Mouse (Mus musculus): Measurements from ENCODE around the gene Abcc12. TPM values are rescaled to one million over a fixed set of nuclear protein-coding genes. Genes with fewer than 3 reads are reported as not detected.

The Abcc12 gene
- total and polyA plus RNA-seq, 3 experiments = 0.01 to 0.05 TPM; not detected in 1

GRCm38 (mm10) chr8:86555564-86555963 is 24.9 kb downstream of the Abcc12 start:
- DNase-seq (ENCODE audit: low spot score) (no peak), ATAC-seq (ENCODE audit: extremely low read depth, insufficient number of reproducible peaks, low FRiP score, poor library complexity, severe bottlenecking) (no peak)
- H3K36me3 ChIP-seq (replicated peaks) = no peaks in the 10 kb centered on the region
- TF ChIP-seq GATA1 (IDR thresholded peaks at IDR 0.05; ENCODE audit: borderline replicate concordance, low read length) (no peak), POLR2AphosphoS5 (IDR thresholded peaks at IDR 0.05; ENCODE audit: insufficient replicate concordance, low read depth, low read length) (no peak), TAL1 (conservative IDR thresholded peaks at IDR 0.05; ENCODE audit: low read depth, low read length) (no peak), CTCF (IDR thresholded peaks at IDR 0.05; ENCODE audit: low read depth, low read length) (no peak), GATA2 (IDR thresholded peaks at IDR 0.05; ENCODE audit: borderline replicate concordance, low read depth, low read length) (no peak)
- H3K4me1 ChIP-seq (ENCODE audit: insufficient read depth, low read depth, low read length) = no peaks in the 10 kb centered on the region
- no peaks in the 10 kb centered on the region for H3K9me3 ChIP-seq (replicated peaks)
- no peak overlapping the region for H3K4me3 ChIP-seq (ENCODE audit: low read depth, low read length)
- H3K27me3 ChIP-seq (ENCODE audit: insufficient read depth, low read length) = peaks cover 10% of the 10 kb centered on the region; the same call in 1 of the 2 replicates

DNA sequence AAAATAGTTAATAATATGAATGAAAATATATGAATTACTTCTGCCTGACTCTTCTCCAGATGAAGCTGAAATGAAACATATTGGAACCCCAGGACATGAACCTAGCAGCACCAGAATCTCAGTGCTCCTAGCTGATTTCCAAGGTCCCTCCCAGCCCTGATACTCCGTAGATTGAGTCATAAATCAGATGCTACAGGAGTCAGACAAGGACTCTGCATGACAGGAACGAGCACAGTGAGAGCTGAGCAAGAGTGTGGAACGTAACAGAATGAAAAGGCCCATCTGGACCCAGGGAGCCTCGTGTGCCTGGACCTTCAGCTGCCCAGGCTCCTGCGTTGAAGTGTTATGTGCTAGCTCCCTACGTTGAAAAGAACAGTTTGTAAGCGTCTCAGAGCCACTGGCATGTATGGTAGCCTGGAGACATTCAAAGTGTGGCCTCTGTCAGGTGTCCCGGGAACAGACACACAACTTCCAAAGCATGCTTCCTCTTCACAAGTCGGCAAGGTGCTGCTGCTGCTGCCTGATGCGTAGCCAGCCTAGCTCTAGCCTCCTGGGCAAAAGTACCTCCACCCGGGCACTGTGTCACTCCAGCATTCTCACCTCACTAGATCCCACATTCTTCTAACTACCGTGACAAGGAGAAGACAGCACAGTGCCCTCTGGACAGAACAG is 26.1 kb downstream of the Abcc12 start:
- no peaks in the 10 kb centered on the region for H3K9me3 ChIP-seq (replicated peaks)
- no peak for ATAC-seq (ENCODE audit: extremely low read depth, insufficient number of reproducible peaks, low FRiP score, poor library complexity, severe bottlenecking)
- H3K27me3 ChIP-seq (ENCODE audit: insufficient read depth, low read length) = peaks cover 7% of the 10 kb centered on the region; the same call in 1 of the 2 replicates
- no peak overlapping the region for H3K4me3 ChIP-seq (ENCODE audit: low read depth, low read length)
- no peak for TF ChIP-seq CTCF (IDR thresholded peaks at IDR 0.05; ENCODE audit: low read depth, low read length)
- no peak for TF ChIP-seq GATA1 (IDR thresholded peaks at IDR 0.05; ENCODE audit: borderline replicate concordance, low read length)
- no peak for TF ChIP-seq POLR2AphosphoS5 (IDR thresholded peaks at IDR 0.05; ENCODE audit: insufficient replicate concordance, low read depth, low read length)
- no peak for TF ChIP-seq GATA2 (IDR thresholded peaks at IDR 0.05; ENCODE audit: borderline replicate concordance, low read depth, low read length)
- H3K4me1 ChIP-seq (ENCODE audit: insufficient read depth, low read depth, low read length) = no peaks in the 10 kb centered on the region
- no peaks in the 10 kb centered on the region for H3K36me3 ChIP-seq (replicated peaks)
- DNase-seq (ENCODE audit: low spot score) = no peak

DNA sequence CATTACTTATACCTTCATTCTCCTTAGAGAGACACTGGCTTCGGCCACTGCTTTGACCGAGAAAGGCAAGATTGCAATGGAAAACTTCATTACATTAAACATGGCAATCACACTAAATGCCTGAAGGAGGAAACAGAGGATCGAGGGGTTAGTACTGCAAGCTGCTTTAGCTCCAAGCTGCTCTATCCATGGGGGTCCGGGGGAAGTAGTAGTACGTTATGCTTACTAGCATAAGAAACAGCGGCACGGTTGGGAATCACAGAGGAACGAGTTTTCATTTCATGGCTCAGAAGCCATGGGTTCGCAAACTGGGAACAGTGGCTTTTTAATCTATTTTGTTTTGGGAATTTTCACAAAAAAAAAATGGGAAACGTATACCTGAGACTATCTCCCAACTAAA is 30.0 kb downstream of the Abcc12 start:
- H3K4me1 ChIP-seq (ENCODE audit: insufficient read depth, low read depth, low read length) = no peaks in the 10 kb centered on the region
- H3K4me3 ChIP-seq (ENCODE audit: low read depth, low read length) = no peak overlapping the region
- H3K9me3 ChIP-seq (replicated peaks) = no peaks in the 10 kb centered on the region
- no peaks in the 10 kb centered on the region; the same call in 1 of the 2 replicates for H3K27me3 ChIP-seq (ENCODE audit: insufficient read depth, low read length)
- H3K36me3 ChIP-seq (replicated peaks) = no peaks in the 10 kb centered on the region
- ATAC-seq (ENCODE audit: extremely low read depth, insufficient number of reproducible peaks, low FRiP score, poor library complexity, severe bottlenecking) (no peak), DNase-seq (ENCODE audit: low spot score) (no peak)
- no peak for TF ChIP-seq POLR2AphosphoS5 (IDR thresholded peaks at IDR 0.05; ENCODE audit: insufficient replicate concordance, low read depth, low read length)
- no peak for TF ChIP-seq GATA2 (IDR thresholded peaks at IDR 0.05; ENCODE audit: borderline replicate concordance, low read depth, low read length)
- TF ChIP-seq TAL1 (conservative IDR thresholded peaks at IDR 0.05; ENCODE audit: low read depth, low read length) = no peak
- no peak for TF ChIP-seq GATA1 (IDR thresholded peaks at IDR 0.05; ENCODE audit: borderline replicate concordance, low read length)
- TF ChIP-seq CTCF (IDR thresholded peaks at IDR 0.05; ENCODE audit: low read depth, low read length) = no peak

DNA sequence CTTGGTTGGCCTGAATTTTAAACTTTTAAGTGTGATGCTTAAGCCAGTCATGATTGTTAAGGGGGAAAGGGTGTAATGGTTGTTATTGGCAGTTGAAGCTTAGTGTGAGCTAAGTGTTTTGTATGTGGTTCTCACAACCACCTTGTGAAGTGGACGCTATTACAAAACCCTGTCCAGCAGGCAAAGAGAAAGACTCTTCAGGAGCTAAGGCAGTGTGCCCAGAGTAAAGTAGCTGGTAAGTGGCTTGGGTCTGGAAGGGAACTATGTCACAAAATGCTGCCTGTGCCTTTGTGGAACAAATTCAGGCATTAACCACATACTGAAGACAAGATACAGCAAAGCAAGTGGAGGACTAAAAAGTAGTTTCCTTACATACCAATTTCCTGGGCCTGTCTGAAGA is 34.5 kb downstream of the Abcc12 start:
- DNase-seq (ENCODE audit: low spot score) = no peak
- H3K27me3 ChIP-seq (ENCODE audit: insufficient read depth, low read length) = peaks cover 3% of the 10 kb centered on the region; the same call in 1 of the 2 replicates
- TF ChIP-seq GATA1 (IDR thresholded peaks at IDR 0.05; ENCODE audit: borderline replicate concordance, low read length) = no peak
- no peak overlapping the region for H3K4me3 ChIP-seq (ENCODE audit: low read depth, low read length)
- H3K4me1 ChIP-seq (ENCODE audit: insufficient read depth, low read depth, low read length) = no peaks in the 10 kb centered on the region
- H3K36me3 ChIP-seq (replicated peaks) = no peaks in the 10 kb centered on the region
- H3K9me3 ChIP-seq (replicated peaks) = no peaks in the 10 kb centered on the region
- ATAC-seq (ENCODE audit: extremely low read depth, insufficient number of reproducible peaks, low FRiP score, poor library complexity, severe bottlenecking) = no peak

DNA sequence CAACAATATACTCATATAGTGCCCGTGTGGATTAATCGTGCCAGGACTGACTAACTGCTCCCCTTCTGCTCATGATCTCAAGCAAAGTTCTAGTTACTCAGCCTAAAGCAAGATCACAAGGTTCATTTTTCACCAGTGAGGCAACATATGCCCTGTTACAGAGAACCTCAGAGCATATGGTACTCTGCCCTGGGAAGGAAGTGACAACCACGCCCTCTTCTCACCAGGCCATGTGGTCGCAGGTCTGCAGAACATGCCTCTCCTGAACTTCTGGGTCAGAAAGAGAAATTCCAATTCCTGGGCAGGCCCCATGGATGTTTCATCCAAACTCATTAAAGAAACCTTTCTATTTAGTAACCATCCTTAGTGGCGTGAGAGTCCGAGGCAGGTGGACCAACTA is 39.6 kb downstream of the Abcc12 start:
- no peak overlapping the region for H3K4me3 ChIP-seq (ENCODE audit: low read depth, low read length)
- H3K36me3 ChIP-seq (replicated peaks) = no peaks in the 10 kb centered on the region
- no peak for DNase-seq (ENCODE audit: low spot score)
- no peaks in the 10 kb centered on the region for H3K4me1 ChIP-seq (ENCODE audit: insufficient read depth, low read depth, low read length)
- no peak for ATAC-seq (ENCODE audit: extremely low read depth, insufficient number of reproducible peaks, low FRiP score, poor library complexity, severe bottlenecking)
- H3K27me3 ChIP-seq (ENCODE audit: insufficient read depth, low read length) = peaks cover 11% of the 10 kb centered on the region
- no peaks in the 10 kb centered on the region for H3K9me3 ChIP-seq (replicated peaks)
- TF ChIP-seq TAL1 (conservative IDR thresholded peaks at IDR 0.05; ENCODE audit: low read depth, low read length) = no peak
- no peak for TF ChIP-seq CTCF (IDR thresholded peaks at IDR 0.05; ENCODE audit: low read depth, low read length)
- TF ChIP-seq GATA2 (IDR thresholded peaks at IDR 0.05; ENCODE audit: borderline replicate concordance, low read depth, low read length) = no peak
- TF ChIP-seq GATA1 (IDR thresholded peaks at IDR 0.05; ENCODE audit: borderline replicate concordance, low read length) = no peak

GRCm38 (mm10) chr8:86540376-86540775 is 40.1 kb downstream of the Abcc12 start:
- no peaks in the 10 kb centered on the region for H3K9me3 ChIP-seq (replicated peaks)
- peaks cover 11% of the 10 kb centered on the region for H3K27me3 ChIP-seq (ENCODE audit: insufficient read depth, low read length)
- H3K4me3 ChIP-seq (ENCODE audit: low read depth, low read length) = no peak overlapping the region
- no peaks in the 10 kb centered on the region for H3K4me1 ChIP-seq (ENCODE audit: insufficient read depth, low read depth, low read length)
- no peak for TF ChIP-seq POLR2AphosphoS5 (IDR thresholded peaks at IDR 0.05; ENCODE audit: insufficient replicate concordance, low read depth, low read length)
- no peak for TF ChIP-seq CTCF (IDR thresholded peaks at IDR 0.05; ENCODE audit: low read depth, low read length)
- TF ChIP-seq GATA1 (IDR thresholded peaks at IDR 0.05; ENCODE audit: borderline replicate concordance, low read length) = no peak
- TF ChIP-seq TAL1 (conservative IDR thresholded peaks at IDR 0.05; ENCODE audit: low read depth, low read length) = no peak
- TF ChIP-seq GATA2 (IDR thresholded peaks at IDR 0.05; ENCODE audit: borderline replicate concordance, low read depth, low read length) = no peak
- no peak for DNase-seq (ENCODE audit: low spot score)
- H3K36me3 ChIP-seq (replicated peaks) = no peaks in the 10 kb centered on the region
- no peak for ATAC-seq (ENCODE audit: extremely low read depth, insufficient number of reproducible peaks, low FRiP score, poor library complexity, severe bottlenecking)

GRCm38 (mm10) chr8:86536663-86536987 is 43.9 kb downstream of the Abcc12 start:
- no peaks in the 10 kb centered on the region for H3K36me3 ChIP-seq (replicated peaks)
- H3K9me3 ChIP-seq (replicated peaks) = no peaks in the 10 kb centered on the region
- H3K4me3 ChIP-seq (ENCODE audit: low read depth, low read length) = no peak overlapping the region
- no peak for ATAC-seq (ENCODE audit: extremely low read depth, insufficient number of reproducible peaks, low FRiP score, poor library complexity, severe bottlenecking)
- H3K27me3 ChIP-seq (ENCODE audit: insufficient read depth, low read length) = peaks cover 8% of the 10 kb centered on the region
- TF ChIP-seq CTCF (IDR thresholded peaks at IDR 0.05; ENCODE audit: low read depth, low read length) (no peak), TAL1 (conservative IDR thresholded peaks at IDR 0.05; ENCODE audit: low read depth, low read length) (no peak), GATA1 (IDR thresholded peaks at IDR 0.05; ENCODE audit: borderline replicate concordance, low read length) (no peak), GATA2 (IDR thresholded peaks at IDR 0.05; ENCODE audit: borderline replicate concordance, low read depth, low read length) (no peak), POLR2AphosphoS5 (IDR thresholded peaks at IDR 0.05; ENCODE audit: insufficient replicate concordance, low read depth, low read length) (no peak)
- DNase-seq (ENCODE audit: low spot score) = no peak
- H3K4me1 ChIP-seq (ENCODE audit: insufficient read depth, low read depth, low read length) = no peaks in the 10 kb centered on the region
